Mouse (Mus musculus) adrenal gland, postnatal 10 days (tissue): Measurements from ENCODE around the gene Ddi2. TPM values are rescaled to one million over a fixed set of nuclear protein-coding genes. Genes with fewer than 3 reads are reported as not detected.

Experiments used
- DNase-seq: peaks from one replicate; pipeline ENCODE4 v3.0.0; 2021; ENCODE audit warnings: mixed read lengths
- total RNA-seq, 2 experiments: library from RNA; stranded (reverse); gene quantifications; 2 replicates each; pipeline ENCODE4 v1.2.3; 2021

Ddi2 gene
- total RNA-seq, 2 experiments from 2014 or later = 48.6 to 59.9 TPM

DNA sequence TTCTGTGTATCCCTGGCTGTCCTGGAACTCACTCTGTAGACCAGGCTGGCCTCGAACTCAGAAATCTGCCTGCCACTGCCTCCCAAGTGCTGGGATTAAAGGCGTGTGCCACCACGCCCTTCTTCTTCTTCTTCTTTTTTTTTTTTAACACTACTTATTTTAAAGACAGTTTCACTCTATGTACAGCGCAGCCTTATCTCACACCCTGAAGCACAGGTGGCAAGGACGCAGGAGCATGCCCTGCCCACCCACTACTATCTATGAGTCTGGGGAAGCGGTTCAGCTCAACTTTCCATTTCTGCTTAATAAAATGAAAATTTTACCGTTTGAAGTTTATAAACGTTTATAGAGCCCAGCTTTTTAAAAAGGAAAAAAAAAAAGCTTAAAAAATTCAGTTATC lies 34.7 kb downstream of the Ddi2 start:
- DNase-seq = no peak

DNA sequence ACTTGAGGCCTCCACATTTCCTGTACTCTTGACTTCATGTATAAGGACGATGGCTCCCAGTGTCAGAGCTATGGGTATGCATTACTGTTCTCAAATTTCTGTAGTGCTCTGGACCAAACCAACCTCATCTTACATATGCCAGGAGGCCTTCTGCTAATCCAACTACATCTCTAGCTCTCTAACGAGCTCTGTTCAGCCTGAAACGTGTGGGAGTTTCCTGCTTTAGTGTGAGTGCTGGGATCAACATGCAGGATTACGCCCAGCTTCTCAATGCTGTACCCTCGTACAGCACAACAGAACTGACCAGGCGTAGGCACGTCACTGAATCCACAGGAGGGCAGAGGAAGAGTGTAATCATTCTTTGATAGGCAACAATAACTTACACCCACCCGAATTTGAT lies 36.7 kb downstream of the Ddi2 start:
- no peak for DNase-seq

DNA sequence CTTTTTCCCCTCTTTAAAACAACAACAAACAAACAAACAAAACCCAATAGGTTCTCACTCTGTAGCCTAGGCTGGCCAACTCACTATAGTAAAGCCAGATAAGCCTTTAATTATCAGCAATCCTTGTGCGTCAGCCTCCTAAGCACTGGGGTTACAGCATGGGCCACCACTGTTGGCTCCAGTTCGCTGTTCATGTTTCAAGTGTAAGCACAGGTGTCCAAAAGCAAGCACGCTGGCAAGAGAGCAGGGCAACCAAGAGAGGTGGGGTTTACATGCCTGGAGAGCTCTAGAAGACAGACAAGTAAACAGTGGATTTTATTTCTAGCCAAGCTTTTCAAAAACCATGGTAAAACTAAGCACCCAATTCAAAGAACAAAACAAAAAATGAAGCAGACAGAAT lies 37.1 kb downstream of the Ddi2 start:
- no peak for DNase-seq

DNA sequence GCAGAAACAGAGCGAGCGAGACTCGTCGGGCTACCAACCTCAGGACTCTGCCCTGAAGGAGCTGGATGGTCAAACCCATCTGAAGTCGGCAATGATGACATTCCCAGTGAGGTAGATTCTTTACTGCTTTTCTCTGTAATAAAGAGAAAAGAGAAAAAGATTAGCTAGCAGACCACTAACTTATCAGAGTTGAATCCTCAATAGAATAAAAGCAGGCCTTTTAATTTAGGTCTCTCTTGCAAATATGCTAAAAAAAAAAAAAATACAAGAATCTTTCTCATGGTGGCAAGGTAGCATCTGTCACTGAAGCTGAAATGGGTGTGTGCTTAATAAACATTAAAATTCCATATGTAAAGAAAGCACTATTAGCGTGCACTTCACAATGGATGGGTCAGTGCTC lies 37.7 kb downstream of the Ddi2 start, which contains the start of gene Rsc1a1:
Rsc1a1 (minus strand) TSS at position 101 of the 400 bp plus-strand sequence.
- DNase-seq = no peak

DNA sequence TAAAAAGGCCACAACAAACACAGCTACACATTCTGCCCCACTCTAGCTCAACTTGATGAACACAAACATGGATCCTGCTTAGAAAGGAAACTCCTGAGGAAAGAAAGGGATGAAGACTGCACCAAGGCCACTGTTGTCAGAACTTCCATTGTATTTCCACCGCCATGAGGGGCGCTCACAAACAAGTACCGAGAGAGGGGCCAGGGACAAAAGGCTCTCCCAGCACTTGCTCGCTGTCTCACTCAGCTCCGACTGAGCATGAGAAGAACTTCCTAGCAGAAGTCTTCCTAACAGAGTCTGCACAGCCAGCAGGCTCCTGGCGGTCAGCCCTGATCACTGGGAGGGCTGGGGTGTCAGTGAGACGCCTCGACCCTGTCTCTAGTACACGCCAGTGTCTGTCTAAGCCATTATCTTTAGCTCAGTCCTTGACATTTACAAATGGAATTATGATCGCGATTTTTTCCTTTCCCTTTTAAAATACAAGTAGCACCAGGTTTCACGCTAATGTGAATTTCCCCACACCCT lies 40.5 kb downstream of the Ddi2 start:
- peak; percentile 76 for DNase-seq

DNA sequence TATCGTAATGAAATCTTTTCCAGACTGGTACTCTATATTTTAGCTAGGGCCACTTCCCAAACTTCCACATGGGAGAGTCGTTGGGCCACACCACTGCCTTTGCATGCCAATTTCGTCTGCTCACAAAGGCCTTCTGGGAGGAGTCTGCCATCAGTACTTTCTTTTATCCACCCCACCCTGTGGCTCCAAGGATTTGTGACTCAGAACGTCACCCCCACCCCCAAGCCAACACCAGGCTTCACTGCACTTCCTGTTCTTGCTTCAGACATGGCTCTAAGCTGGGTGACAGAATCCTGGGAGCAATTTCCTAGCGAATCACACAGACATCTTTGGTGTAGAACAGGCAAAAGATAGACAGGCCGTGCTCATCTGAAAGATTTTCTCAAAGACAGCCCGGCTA lies 41.5 kb downstream of the Ddi2 start:
- peak; percentile 67 for DNase-seq

DNA sequence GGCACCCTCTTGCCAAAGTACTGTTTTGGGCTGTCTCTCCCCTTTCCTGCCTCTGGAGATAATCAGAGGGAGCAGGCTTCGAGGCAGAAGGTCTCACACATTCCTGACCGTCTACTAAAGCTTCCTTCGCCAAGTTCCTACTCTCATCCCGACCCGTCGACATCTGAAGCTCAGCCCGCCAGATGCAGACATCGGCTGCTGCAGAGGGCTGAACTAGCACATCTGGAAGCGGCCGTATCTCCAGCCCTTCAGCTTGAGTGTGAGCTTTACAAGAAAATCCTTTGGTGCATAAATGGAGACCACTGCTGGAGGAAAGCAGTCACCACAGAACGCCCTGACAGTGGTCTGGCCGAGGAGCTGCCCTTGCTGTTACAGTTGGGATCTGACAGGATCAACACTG lies 42.3 kb downstream of the Ddi2 start:
- DNase-seq = no peak

DNA sequence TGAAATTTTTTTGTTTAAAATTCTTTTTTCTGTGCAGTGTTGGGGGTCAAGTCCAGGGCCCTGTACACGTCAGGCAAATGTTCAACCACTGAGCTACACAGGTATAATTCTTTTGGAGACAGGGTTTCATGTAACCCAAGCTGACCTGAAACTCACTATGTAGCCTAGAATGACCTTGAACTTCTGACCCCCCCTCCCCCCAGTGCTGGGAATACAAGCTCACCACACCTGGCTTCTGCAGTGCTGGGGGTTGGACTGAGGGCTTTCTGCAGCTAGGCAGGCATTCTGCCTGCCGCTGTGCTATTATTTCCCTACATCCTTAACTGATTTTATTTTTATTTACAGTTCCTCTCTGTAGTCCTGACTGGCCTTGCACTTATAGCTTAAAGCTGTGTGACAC lies 44.2 kb downstream of the Ddi2 start:
- no peak for DNase-seq

DNA sequence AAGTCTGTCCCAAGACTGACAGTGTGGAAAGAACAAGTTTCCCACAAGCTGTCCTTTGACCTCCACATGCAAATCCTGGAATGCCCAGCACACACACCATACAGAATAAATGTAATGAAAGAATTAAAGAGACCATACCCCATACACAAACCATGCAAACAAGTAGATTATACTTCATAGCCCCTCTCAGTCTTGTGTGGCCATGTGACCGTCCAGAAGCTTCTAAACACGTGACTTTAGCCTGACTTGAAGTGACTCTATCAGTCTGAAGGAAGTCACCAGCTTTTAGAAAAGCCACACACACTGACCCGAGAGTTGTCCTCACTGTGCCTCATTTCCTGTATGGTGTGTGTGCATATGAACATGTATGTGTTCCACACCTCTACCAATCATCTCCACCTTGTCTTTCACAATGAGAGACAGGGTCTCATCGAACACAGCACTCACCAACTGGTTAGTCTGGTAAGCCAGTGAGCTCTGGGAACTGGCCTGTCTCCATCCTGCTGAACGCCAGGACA lies 46.7 kb downstream of the Ddi2 start:
- no peak for DNase-seq

DNA sequence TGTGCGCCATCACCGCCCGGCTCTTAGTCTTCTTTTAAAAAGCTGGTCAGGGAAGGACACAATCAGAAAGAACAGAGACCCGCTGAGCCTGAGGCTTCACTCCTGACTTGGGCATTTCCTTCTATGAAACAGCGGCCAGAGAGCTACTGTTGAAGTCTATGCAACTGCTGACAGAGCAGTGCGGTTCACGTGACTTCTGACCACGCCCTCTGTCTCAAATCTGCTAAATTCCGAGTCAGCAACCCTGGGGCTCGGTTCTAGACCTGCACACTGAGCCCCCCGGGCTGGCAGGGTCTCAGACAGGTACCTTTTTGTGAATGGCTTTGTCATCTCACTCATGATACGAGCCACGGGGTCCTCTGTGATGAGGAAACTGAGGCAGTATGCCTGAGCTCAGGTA lies 50.9 kb downstream of the Ddi2 start:
- DNase-seq = no peak

DNA sequence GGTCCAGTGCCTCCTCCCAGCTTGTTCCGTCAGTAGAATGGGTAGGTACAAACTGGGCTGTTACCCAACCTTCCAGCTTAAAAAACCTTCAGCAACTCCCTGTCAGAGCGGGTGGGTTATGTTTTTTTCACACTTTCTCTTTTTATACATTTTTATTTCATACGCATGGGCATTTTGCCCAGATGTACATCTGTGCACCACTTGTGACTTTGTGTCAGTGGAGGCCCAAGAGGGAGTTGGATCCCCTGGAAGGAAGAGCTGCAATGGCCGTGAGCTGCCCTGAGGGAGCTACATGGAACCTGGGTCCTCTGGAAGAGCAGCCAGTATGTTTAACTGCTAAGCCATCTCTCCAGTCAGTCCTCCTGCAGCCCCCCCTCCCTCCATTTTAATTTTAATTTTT lies 51.8 kb downstream of the Ddi2 start:
- DNase-seq = no peak

DNA sequence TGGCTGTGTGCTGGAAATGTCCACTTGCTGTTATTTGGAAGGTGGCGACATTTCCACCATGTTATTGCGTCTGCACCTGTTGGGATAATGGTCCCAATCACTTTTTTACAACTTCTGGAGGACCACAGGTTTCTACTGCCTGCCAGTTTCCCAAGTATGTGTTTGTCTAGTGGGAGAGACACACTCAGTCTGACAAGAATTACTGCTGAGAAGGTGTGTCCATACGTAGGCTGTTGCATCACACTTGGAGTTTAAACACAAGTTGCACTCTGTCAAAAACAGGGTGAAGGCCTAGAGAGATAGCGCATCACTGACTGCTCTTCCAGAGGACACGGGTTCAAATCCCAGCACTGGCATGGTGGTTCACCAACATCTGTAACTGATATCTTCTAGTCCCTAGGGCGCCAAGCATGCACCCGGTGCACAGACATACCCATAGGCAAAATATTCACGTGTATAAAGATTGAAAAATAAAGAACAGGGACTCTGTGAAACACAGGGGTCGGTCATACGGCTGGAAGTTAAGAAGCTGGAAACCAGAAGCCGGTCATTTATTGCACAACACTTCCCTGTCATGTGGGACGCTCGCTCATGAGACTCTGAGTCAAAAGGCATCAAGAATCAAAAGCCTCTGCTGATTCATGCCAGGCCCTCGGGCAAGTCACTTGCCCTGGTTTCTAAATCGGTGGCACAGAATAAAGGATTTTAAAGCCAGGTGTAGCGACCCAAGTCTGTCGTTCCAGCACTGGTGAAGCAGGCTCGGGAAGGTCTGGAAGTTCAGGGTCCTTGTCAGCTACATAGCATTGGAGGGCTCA lies 53.1 kb downstream of the Ddi2 start:
- peak; percentile 66 for DNase-seq

DNA sequence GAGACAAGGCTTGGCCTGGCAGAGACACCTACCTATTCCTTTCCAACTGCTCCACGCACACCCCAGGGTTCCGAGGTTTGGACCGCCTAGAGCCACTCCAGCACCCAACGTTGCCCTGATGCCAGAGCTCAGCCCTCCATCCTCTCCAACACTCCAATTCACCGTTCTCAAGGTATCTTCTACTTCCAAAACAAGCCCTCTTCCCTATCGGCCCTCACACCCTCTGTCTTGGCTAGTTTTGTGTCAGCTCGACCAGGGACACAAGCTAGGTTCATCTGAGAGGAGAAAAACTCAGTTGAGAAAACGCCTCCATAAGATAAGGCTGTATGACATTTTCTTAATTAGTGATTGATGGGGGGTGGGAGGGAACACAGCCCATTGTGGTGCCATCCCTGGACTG lies 58.4 kb downstream of the Ddi2 start, which contains the start of gene Plekhm2:
Plekhm2 (minus strand) TSS at position 101 of the 400 bp plus-strand sequence.
- no peak for DNase-seq

DNA sequence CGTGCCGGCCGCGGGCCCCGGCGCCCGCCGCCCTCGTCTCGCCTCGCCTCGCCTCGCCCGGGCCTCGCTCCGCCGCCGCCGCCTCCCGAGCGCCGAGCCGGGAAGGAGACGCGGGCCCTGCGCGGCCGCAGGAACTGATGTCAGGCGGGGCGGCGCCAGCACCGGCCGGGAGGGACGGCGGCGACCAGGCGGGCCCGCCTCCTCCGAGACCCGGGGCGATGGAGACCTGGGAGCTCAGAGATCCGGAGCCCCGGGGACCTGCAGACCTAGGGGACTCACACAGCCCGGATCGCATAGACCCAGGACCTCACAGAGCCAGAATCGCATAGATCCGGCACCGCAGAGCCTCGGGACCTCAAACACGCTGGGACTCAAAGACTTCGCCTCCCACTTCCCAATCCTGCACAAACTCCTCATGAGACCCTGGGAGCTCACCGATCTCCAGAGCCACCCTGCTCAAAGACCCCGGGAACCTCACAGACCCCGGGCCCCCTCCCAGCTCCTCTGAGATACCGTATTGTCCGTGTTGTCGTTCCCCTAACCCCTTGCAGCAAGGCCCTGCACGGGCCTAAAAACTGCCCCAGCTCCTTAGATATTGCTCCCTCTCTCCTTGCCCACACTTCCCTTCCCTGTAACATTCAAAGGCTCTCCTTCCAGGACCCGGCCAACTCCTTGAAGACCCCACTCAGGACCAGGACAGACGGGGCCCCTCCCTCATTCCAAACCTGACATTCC lies 59.0 kb downstream of the Ddi2 start:
- DNase-seq = peak; percentile 90

DNA sequence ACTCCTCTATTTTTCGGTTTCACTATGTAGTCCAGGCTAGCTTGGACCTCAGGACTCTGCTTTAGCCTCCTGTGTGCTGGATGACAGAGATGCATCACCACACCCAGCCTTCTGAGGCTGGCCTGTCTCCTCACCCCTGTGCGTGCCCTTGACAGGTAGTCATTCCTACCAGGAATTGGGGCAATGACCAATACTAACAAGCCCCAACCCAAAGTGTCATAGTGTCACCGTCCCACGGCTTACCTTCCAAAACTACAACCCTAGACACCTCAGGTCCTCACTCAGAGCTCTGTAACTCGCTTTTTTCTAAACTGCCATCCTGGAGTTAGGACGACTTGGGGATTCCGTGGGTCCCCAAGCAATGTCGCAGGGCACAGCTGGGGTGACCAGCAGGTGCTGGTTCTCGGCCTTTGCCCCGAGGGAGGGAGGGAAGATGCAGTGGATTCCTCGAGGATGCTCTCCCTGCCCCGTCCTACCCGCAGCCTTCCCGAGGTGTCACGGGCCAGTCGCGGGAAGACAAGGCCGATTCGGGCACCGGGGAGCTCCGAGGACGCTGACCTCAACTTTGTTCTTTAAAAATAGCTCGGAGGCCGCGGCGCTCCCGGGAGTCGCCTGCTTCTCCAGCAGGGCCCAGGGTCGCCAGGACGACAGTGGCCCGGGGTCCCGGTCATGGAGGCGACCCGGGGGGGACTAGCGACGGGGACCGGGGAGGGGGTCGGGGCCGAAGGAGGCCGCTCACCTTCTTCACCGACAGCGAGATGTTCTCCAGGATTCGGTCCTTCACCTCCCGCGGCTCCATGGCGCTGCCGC lies 59.9 kb downstream of the Ddi2 start:
- DNase-seq = peak; percentile 61

DNA sequence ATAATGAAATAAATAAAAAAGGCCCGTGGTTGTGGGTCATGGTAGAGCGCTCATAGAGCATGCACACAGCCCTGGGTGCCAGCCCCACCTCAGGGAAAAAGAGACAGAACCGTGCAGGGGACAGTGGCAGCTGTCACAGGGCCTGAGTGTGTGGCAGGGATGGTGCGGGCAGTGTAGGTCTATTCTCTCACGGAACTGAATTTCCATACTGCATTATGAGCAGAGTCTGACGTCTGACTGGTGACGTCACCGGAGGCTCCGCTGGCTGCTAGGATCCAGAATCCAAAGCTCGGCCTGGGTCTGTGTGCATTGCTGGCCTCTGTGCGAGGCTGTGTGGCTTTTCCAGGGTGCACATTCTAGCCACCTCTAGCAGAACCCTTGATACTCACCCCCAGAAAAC lies 62.3 kb downstream of the Ddi2 start:
- DNase-seq = no peak

DNA sequence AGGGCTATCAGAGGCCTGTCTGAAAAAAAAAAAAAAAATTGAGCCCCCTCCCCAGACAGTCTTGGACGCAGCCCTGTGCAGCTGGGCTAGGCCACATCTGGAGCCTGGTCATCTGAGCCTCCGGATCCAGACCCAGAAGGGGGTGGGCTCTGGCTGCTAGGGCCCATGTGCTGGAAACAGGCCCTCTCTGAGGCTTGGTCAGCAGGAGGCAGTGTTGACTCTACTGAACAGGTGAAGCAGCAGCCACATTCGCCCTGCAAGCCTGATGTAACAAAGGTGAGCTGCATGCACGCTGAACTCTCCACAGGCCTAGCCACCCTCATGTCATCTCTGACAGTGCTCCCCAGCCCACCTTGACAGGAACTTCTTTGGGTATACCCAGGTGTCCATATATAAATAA lies 63.5 kb downstream of the Ddi2 start:
- no peak for DNase-seq

DNA sequence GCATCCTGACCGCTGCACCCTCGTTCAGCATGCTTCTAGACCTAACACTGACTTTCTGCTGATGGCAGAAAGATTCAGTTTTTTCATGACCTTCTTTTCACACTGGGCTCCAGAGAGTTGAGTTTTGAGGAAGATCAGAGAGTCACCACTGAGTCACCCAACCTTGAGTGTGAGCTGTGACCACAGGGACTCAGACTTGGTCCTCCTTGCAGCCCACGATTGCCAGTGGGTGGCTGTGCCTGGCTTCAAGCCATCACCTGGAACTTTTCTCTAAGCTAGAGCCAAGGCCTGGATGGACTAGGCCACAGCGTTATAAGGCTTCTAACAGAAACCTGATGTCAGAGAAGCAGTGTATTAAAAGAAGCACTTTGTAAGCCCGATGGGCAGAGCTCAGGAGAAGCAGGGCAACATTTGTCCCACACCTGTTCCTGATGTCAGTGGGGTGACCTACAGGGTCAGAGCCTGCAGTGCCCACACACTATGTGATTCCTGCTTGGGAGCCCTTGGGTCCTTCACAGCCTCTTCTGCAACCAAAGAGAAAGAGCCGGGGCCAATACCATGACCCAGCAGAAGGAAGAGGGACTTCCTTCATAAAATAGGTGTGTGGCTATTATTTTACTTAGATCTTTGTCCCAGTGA lies 64.3 kb downstream of the Ddi2 start:
- DNase-seq = peak; percentile 73

DNA sequence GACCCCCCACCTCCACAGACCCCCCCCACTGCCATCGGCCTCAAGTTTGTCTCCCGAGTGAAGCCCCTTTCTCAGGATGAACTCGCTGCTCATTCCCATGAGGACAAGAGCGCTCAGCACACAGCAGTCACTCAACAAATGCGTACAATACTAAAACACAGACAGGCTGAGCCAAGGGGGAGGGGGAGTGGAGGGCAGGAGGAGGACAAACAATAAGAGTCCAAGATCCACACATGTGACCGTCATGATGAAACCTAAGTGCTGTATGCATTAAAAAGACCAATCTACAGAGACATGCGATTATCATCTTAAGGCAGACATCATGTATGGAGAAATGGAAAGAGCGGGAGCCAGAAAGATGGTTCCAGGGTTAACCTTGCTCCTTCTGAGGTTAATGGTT lies 66.3 kb downstream of the Ddi2 start:
- DNase-seq = no peak

DNA sequence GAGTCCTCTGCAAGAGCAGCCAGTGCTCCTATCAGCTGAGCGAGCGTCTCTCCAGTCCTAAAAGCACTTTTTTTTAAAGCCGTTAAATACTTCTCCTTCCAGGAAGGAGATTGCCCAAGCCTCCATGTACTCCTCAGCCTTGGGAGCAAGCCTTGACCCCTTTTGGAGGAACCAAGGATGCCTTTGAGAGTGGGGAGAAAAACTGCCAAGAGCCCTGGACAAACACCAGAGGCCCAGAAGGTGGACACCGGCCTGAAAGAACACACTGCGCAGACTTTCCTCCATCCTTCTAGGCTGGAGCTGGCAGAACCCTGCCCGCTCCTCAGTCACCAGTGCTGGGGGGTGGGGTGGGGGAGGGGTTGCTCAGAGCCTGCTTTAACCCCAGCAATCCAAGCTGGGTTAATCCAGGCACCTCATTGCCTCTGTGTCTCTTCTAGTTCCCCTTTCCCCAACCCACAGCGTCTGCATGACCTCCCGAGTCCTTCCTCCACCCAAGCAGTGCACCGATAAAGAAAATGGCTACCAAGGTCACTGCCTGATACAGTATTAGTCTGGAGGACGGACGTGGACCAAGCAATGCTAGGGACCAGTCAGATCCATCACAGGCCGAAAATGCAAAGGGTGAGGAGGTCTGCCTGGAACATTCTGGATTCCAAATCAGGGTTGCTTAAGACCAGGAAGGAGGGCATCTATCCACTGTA lies 67.2 kb downstream of the Ddi2 start:
- peak; percentile 62 for DNase-seq

DNA sequence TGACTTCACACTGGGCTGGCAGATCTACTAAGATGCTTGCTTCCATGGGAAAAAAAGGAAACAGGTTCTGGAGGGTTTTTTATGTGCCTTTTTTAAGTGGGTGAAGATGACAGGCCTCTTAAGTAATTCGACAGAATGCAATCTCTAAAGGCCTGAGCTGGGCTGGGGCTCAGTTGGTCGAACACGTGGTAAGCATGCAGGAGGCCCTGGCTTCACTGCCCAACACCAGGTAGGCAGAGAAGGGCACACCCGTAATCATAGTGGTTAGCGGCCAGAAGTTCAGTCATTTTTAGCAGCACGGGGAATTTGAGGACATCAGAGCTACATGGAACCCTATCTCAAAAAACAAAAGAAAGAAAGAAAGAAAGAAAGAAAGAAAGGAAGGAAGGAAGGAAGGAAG lies 68.7 kb downstream of the Ddi2 start:
- no peak for DNase-seq
